Comparison of ENCODE assay signal across 25 mouse cellular contexts in the genomic region with DNA sequence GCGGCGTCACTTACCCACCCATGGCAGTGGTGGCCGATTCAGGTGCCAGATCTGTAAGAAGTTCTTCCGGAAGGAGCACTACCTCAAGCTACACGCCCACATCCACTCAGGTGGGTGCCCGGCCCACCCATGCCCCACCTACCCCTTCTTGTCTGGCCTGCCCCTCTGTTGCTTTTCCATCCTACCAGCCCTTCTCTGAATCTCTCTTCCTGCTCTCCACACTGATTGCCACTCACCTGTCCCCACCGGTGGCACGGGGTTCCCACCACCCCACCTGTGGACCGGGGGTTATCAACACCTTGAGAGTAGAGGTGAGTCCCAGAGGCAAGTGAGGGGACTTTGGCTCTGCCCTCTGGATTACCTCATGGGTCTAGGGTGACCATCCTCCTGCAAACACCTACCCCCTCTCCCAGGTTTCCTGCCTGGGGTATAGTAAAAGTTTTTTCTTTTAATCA. TPM values are rescaled to one million over a fixed set of nuclear protein-coding genes. Genes with fewer than 3 reads are reported as not detected.
DNase-seq lines count a peak whose midpoint lies in the region; ATAC-seq lines count a peak whose summit lies in the region.
"Had no signal": no experiment of that assay in that cellular context is flagged by ENCODE, and none has a peak within 500 bp of the region (broad histone marks: within the 10 kb centered on the region; RNA-seq: fewer than 3 reads in every experiment).

No protein-coding gene starts in this region.

- ATAC-seq in kidney, embryonic 15.5 days (replicated peaks; ENCODE audit: low FRiP score), result peak; percentile 68
- peak; percentile 79 for ATAC-seq in intestine, embryonic 16.5 days
- peak; percentile 62 for ATAC-seq in lung, embryonic 16.5 days (ENCODE audit: low read depth)
- ATAC-seq in stomach, embryonic 15.5 days (ENCODE audit: insufficient read depth, low FRiP score, low read depth), result no peak
- ATAC-seq: forebrain, embryonic 14.5 days; hindbrain, postnatal 0 days; midbrain, embryonic 13.5 days had no signal

- WGBS in kidney, embryonic 15.5 days, result 85% methylated on average over 9 of the region's 9 CpGs
- 70% methylated on average over 9 of the region's 9 CpGs for WGBS in intestine, embryonic 16.5 days
- 67% methylated on average over 9 of the region's 9 CpGs for WGBS in lung, embryonic 16.5 days
- WGBS in stomach, embryonic 15.5 days, result 86% methylated on average over 9 of the region's 9 CpGs

- H3K27ac ChIP-seq in kidney, embryonic 15.5 days, result peak overlapping the region; percentile 84
- H3K27ac ChIP-seq in intestine, embryonic 16.5 days (ENCODE audit: low read length), result 0 out of 2 replicates have a peak overlapping the region, but pooled peaks have one; percentile 11
- H3K27ac ChIP-seq in lung, embryonic 16.5 days (ENCODE audit: low read length), result peak overlapping the region; percentile 83
- peak overlapping the region; percentile 16; the same call in 1 of the 2 replicates for H3K27ac ChIP-seq in stomach, embryonic 15.5 days
- H3K27ac ChIP-seq: embryonic facial prominence, embryonic 12.5 days; heart, embryonic 15.5 days; hindbrain, postnatal 0 days; limb, embryonic 13.5 days; liver, embryonic 15.5 days; midbrain, embryonic 13.5 days; neural tube, embryonic 13.5 days had no signal

- DNase-seq in kidney, adult 11 months, result no peak
- DNase-seq in spleen, postnatal 4 days (ENCODE audit: low spot score in 2 of 2), result no peak
- no peak for DNase-seq in left cerebral cortex, postnatal 10 days (ENCODE audit: extremely low spot score in 1 of 2, low spot score in 2 of 2)
- DNase-seq: B cell, adult 2 months; cerebellum, adult 8-10 months; gastrocnemius, postnatal 10 days; heart, adult 18-20 months had no signal

- H3K27me3 ChIP-seq in kidney, embryonic 15.5 days, result no peaks in the 10 kb centered on the region
- no peaks in the 10 kb centered on the region for H3K27me3 ChIP-seq in intestine, embryonic 16.5 days (replicated peaks; ENCODE audit: control insufficient read depth, insufficient read depth, low read length)
- H3K27me3 ChIP-seq in lung, embryonic 16.5 days (ENCODE audit: control insufficient read depth, insufficient read depth, low read depth, low read length), result no peaks in the 10 kb centered on the region
- no peaks in the 10 kb centered on the region for H3K27me3 ChIP-seq in stomach, embryonic 15.5 days (replicated peaks)
- H3K27me3 ChIP-seq: embryonic facial prominence, embryonic 12.5 days; heart, embryonic 15.5 days; limb, embryonic 13.5 days; liver, embryonic 15.5 days; midbrain, embryonic 13.5 days; neural tube, embryonic 13.5 days had no signal

- intact Hi-C loops in left cerebral cortex, postnatal 10 days (cut with DNase I), result loop anchor here (10.0 kb wide), 1 partner anchor 213 kb away; no protein-coding TSS in a partner anchor

- H3K4me2 ChIP-seq in kidney, embryonic 15.5 days, result 0 out of 2 replicates have a peak overlapping the region, but pooled peaks have one; percentile 14
- H3K4me2 ChIP-seq in intestine, embryonic 16.5 days (ENCODE audit: low read depth, low read length), result peak overlapping the region; percentile 17; the same call in 1 of the 2 replicates
- peak overlapping the region; percentile 26; the same call in 1 of the 2 replicates for H3K4me2 ChIP-seq in lung, embryonic 16.5 days (ENCODE audit: low read depth, low read length)
- H3K4me2 ChIP-seq in stomach, embryonic 15.5 days, result no peak overlapping the region
- H3K4me2 ChIP-seq: embryonic facial prominence, embryonic 12.5 days; heart, embryonic 15.5 days; limb, embryonic 13.5 days; liver, embryonic 15.5 days; midbrain, embryonic 13.5 days; neural tube, embryonic 13.5 days had no signal

- no peaks in the 10 kb centered on the region for H3K4me1 ChIP-seq in kidney, embryonic 15.5 days
- no peaks in the 10 kb centered on the region for H3K4me1 ChIP-seq in intestine, embryonic 16.5 days (ENCODE audit: control insufficient read depth, insufficient read depth, low read length)
- peaks cover 2% of the 10 kb centered on the region; the same call in 1 of the 2 replicates for H3K4me1 ChIP-seq in lung, embryonic 16.5 days (replicated peaks; ENCODE audit: control insufficient read depth, insufficient read depth, low read length)
- no peaks in the 10 kb centered on the region; the same call in 1 of the 2 replicates for H3K4me1 ChIP-seq in stomach, embryonic 15.5 days
- H3K4me1 ChIP-seq: embryonic facial prominence, embryonic 12.5 days; heart, embryonic 15.5 days; limb, embryonic 13.5 days; midbrain, embryonic 13.5 days; neural tube, embryonic 13.5 days had no signal

- H3K9me3 ChIP-seq in kidney, embryonic 15.5 days (replicated peaks), result peaks cover 4% of the 10 kb centered on the region; the same call in 1 of the 2 replicates
- 0 out of 2 replicates have a peak, but pooled peaks cover 3% of the 10 kb centered on the region for H3K9me3 ChIP-seq in intestine, embryonic 16.5 days (ENCODE audit: control insufficient read depth, low read length)
- peaks cover 3% of the 10 kb centered on the region; the same call in 1 of the 2 replicates for H3K9me3 ChIP-seq in lung, embryonic 16.5 days (ENCODE audit: control insufficient read depth, low read length)
- no peaks in the 10 kb centered on the region for H3K9me3 ChIP-seq in stomach, embryonic 15.5 days
- H3K9me3 ChIP-seq: heart, embryonic 15.5 days; liver, embryonic 15.5 days; neural tube, embryonic 13.5 days had no signal

- H3K9ac ChIP-seq in kidney, embryonic 15.5 days, result no peak overlapping the region
- H3K9ac ChIP-seq in intestine, embryonic 16.5 days (ENCODE audit: low read depth, low read length), result no peak overlapping the region
- H3K9ac ChIP-seq in lung, embryonic 16.5 days (ENCODE audit: low read length), result 0 out of 2 replicates have a peak overlapping the region, but pooled peaks have one; percentile 10
- H3K9ac ChIP-seq in stomach, embryonic 15.5 days, result no peak overlapping the region
- H3K9ac ChIP-seq: embryonic facial prominence, embryonic 12.5 days; heart, embryonic 15.5 days; limb, embryonic 13.5 days; liver, embryonic 15.5 days; midbrain, embryonic 13.5 days; neural tube, embryonic 13.5 days had no signal

- peaks cover 42% of the 10 kb centered on the region for H3K36me3 ChIP-seq in kidney, embryonic 15.5 days
- peaks cover 6% of the 10 kb centered on the region for H3K36me3 ChIP-seq in intestine, embryonic 16.5 days (ENCODE audit: control insufficient read depth, insufficient read depth, low read length)
- H3K36me3 ChIP-seq in lung, embryonic 16.5 days (ENCODE audit: control insufficient read depth, insufficient read depth, low read length), result peaks cover 12% of the 10 kb centered on the region
- peaks cover 8% of the 10 kb centered on the region; the same call in 1 of the 2 replicates for H3K36me3 ChIP-seq in stomach, embryonic 15.5 days

- H3K4me3 ChIP-seq in kidney, embryonic 15.5 days (replicated peaks), result no peak overlapping the region
- no peak overlapping the region for H3K4me3 ChIP-seq in intestine, embryonic 16.5 days (ENCODE audit: low read length)
- H3K4me3 ChIP-seq in lung, embryonic 16.5 days (ENCODE audit: low read length), result no peak overlapping the region
- no peak overlapping the region for H3K4me3 ChIP-seq in stomach, embryonic 15.5 days (replicated peaks)
- H3K4me3 ChIP-seq: embryonic facial prominence, embryonic 12.5 days; heart, embryonic 15.5 days; limb, embryonic 13.5 days; liver, embryonic 15.5 days; midbrain, embryonic 13.5 days; neural tube, embryonic 13.5 days had no signal

RNA-seq across cellular contexts. Expression of a gene that starts 9.5 kb away (rescaled TPM):
- 24.6 and 24.8 TPM in 2 replicates for polyA plus RNA-seq in kidney, embryonic 15.5 days (2015; fragmentation: Nextera tagmentation; extraction: Ambion mirVana)
- 23.6 and 28.7 TPM in 2 replicates for polyA plus RNA-seq in intestine, embryonic 16.5 days (2015; fragmentation: Nextera tagmentation; extraction: Ambion mirVana)
- polyA plus RNA-seq in lung, embryonic 16.5 days (2015; fragmentation: Nextera tagmentation; extraction: Ambion mirVana), result 19.3 and 22.6 TPM in 2 replicates
- 35.9 and 40.0 TPM in 2 replicates for polyA plus RNA-seq in stomach, embryonic 15.5 days (2015; fragmentation: Nextera tagmentation; extraction: Ambion mirVana)
- total RNA-seq in left cerebral cortex, postnatal 10 days (2021), result 100 to 1,000 TPM; 203 to 210 TPM

RNA-seq across cellular contexts. Expression of a gene that starts 28.8 kb away (rescaled TPM):
- 0.62 TPM in 1 of 2 replicates, not detected in the other for polyA plus RNA-seq in kidney, embryonic 15.5 days (2015; fragmentation: Nextera tagmentation; extraction: Ambion mirVana)
- polyA plus RNA-seq in intestine, embryonic 16.5 days (2015; fragmentation: Nextera tagmentation; extraction: Ambion mirVana), result not detected in 2 replicates
- polyA plus RNA-seq in lung, embryonic 16.5 days (2015; fragmentation: Nextera tagmentation; extraction: Ambion mirVana), result 0.48 TPM in 1 of 2 replicates, not detected in the other
- 0.30 and 0.78 TPM in 2 replicates for polyA plus RNA-seq in stomach, embryonic 15.5 days (2015; fragmentation: Nextera tagmentation; extraction: Ambion mirVana)
- not detected for total RNA-seq in left cerebral cortex, postnatal 10 days (2021)
- total RNA-seq: gastrocnemius, postnatal 10 days; hematopoietic stem cell, adult 5-6 weeks; hindbrain, postnatal 0 days; left cerebral cortex, postnatal 14 days; megakaryocyte, adult 5-6 weeks had no signal
- polyA plus RNA-seq: cortical plate, adult 2 months; heart, embryonic 15.5 days; large intestine, adult 2 months; liver, embryonic 15.5 days; stomach, embryonic 16.5 days had no signal

RNA-seq across cellular contexts. Expression of a gene that starts 28.9 kb away (rescaled TPM):
- polyA plus RNA-seq in kidney, embryonic 15.5 days (2015; fragmentation: Nextera tagmentation; extraction: Ambion mirVana), result 0.85 and 1.00 TPM in 2 replicates
- polyA plus RNA-seq in intestine, embryonic 16.5 days (2015; fragmentation: Nextera tagmentation; extraction: Ambion mirVana), result 0.53 and 0.55 TPM in 2 replicates
- polyA plus RNA-seq in lung, embryonic 16.5 days (2015; fragmentation: Nextera tagmentation; extraction: Ambion mirVana), result 0.88 and 1.0 TPM in 2 replicates
- 0.83 and 0.88 TPM in 2 replicates for polyA plus RNA-seq in stomach, embryonic 15.5 days (2015; fragmentation: Nextera tagmentation; extraction: Ambion mirVana)
- 10 to 100 TPM; 14.3 to 14.7 TPM for total RNA-seq in left cerebral cortex, postnatal 10 days (2021)

RNA-seq across cellular contexts. Expression of a gene that starts 38.5 kb away (rescaled TPM):
- polyA plus RNA-seq in kidney, embryonic 15.5 days (2015; fragmentation: Nextera tagmentation; extraction: Ambion mirVana), result 27.7 and 29.8 TPM in 2 replicates
- 41.2 and 41.9 TPM in 2 replicates for polyA plus RNA-seq in intestine, embryonic 16.5 days (2015; fragmentation: Nextera tagmentation; extraction: Ambion mirVana)
- 31.4 and 33.1 TPM in 2 replicates for polyA plus RNA-seq in lung, embryonic 16.5 days (2015; fragmentation: Nextera tagmentation; extraction: Ambion mirVana)
- 26.8 and 30.2 TPM in 2 replicates for polyA plus RNA-seq in stomach, embryonic 15.5 days (2015; fragmentation: Nextera tagmentation; extraction: Ambion mirVana)
- total RNA-seq in left cerebral cortex, postnatal 10 days (2021), result 10 to 100 TPM; 17.4 to 18.6 TPM

Comparison
In these comparisons a context has a peak if more than half of its experiments do, and no peak if none do; other contexts are left out.
1. H3K27ac ChIP-seq: peak in every context shown above with its lines; median percentile 84 in kidney, embryonic 15.5 days; 83 in lung, embryonic 16.5 days; 16 in stomach, embryonic 15.5 days; 11 in intestine, embryonic 16.5 days.